Mouse (Mus musculus) liver, adult 2 months (tissue): Measurements from ENCODE around the gene Ddah2. TPM values are rescaled to one million over a fixed set of nuclear protein-coding genes. Genes with fewer than 3 reads are reported as not detected.
A peak's percentile ranks its signal among the peaks of the same experiment; 100 is the strongest.

ENCODE experiments used
- DNase-seq: peaks from one replicate; pipeline ENCODE4 v3.0.0-alpha.2; 2011; ENCODE audit warnings: low read depth, low spot score; ENCODE audit errors: extremely low read depth
- H3K27ac ChIP-seq: fragments of 200-500 bp; replicated peaks from 2 replicates; pipeline ENCODE4 v1.5.1; 2012; ENCODE audit warnings: low read depth, mild to moderate bottlenecking, control low read depth, inconsistent platforms, low read length; ENCODE audit not compliant: insufficient read depth
- H3K27me3 ChIP-seq: fragments of 200-500 bp; 2 replicates; pipeline ENCODE4 v1.6.1; 2012; ENCODE audit warnings: mild to moderate bottlenecking, moderate library complexity, low read length, inconsistent platforms; ENCODE audit not compliant: control insufficient read depth, insufficient read depth
- H3K36me3 ChIP-seq: fragments of 200-500 bp; 2 replicates; pipeline ENCODE4 v1.6.1; 2012; ENCODE audit warnings: low read length, inconsistent platforms; ENCODE audit not compliant: control insufficient read depth, insufficient read depth
- H3K4me1 ChIP-seq: fragments of 200-500 bp; 2 replicates; pipeline ENCODE4 v1.6.1; 2011; ENCODE audit warnings: low read length; ENCODE audit not compliant: control insufficient read depth, insufficient read depth
- H3K4me3 ChIP-seq: fragments of 200-500 bp; 2 replicates; pipeline ENCODE4 v1.5.1; 2011; ENCODE audit warnings: low read depth, mild to moderate bottlenecking, control low read depth, low read length, moderate library complexity; ENCODE audit not compliant: insufficient read depth
- H3K79me2 ChIP-seq: fragments of 200-500 bp; 2 replicates; pipeline ENCODE4 v1.6.1; 2012; ENCODE audit warnings: inconsistent platforms, mild to moderate bottlenecking, low read length, moderate library complexity; ENCODE audit not compliant: control insufficient read depth, insufficient read depth
- H3K9ac ChIP-seq: fragments of 200-500 bp; 2 replicates; pipeline ENCODE4 v1.6.1; 2012; ENCODE audit warnings: low read depth, mild to moderate bottlenecking, control low read depth, inconsistent platforms, low read length
- CTCF ChIP-seq: fragments of 200-500 bp; IDR thresholded peaks from 2 replicates; pipeline ENCODE4 v1.5.1; 2011; ENCODE audit warnings: low read depth, low read length, control low read depth
- POLR2A ChIP-seq: fragments of 200-500 bp; IDR thresholded peaks from 2 replicates; pipeline ENCODE4 v1.6.1; 2011; ENCODE audit warnings: low read length, control low read depth; ENCODE audit not compliant: insufficient read depth; ENCODE audit errors: extremely low read depth
- WGBS: fragments of 180-500 bp; shearing (Covaris S2); methylation state at CpG from one replicate; pipeline ENCODE4 v1.1.7; 2018; 5-methylcytosine and 5-hydroxymethylcytosine counted together
- polyA plus RNA-seq: library from polyadenylated mRNA; depleted of rRNA; stranded (reverse); fragments of >200 nt; gene quantifications from 2 replicates; pipeline ENCODE4 v1.2.3, GENCODE M21; 2012
- total RNA-seq: library from RNA; depleted of rRNA; stranded (reverse); fragments of >200 nt; gene quantifications from 2 replicates; pipeline ENCODE4 v1.2.3, GENCODE M21; 2014

Ddah2 gene
- total and polyA plus RNA-seq, 2 experiments: 3.0 to 3.9 TPM

DNA sequence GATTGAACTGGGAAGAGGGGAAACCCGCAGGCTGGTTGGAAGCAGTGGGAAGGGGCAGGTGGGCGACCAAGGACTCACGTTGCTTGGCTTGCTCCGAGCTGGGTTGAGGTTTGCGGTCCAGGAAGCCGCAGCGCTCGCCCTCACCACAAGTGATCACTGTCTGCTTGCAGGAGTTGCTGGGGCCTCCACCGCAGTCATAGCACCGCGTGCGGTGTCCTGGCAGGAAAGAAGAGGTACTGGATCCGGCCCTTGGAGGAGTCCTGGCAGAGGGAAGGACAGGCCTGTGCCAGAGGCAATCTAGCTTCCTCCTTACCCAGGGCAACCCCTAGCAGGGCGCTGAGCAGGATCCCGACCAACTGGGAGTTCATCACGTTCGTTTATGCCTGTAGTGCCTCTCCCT lies 15.3 kb downstream of the Ddah2 start:
- Histone ChIP-seq H3K9ac (no peak overlapping the region), H3K27ac (no peak overlapping the region), H3K79me2 (no peaks in the 10 kb centered on the region), H3K36me3 (no peaks in the 10 kb centered on the region), H3K4me3 (no peak overlapping the region), H3K4me1 (no peaks in the 10 kb centered on the region), H3K27me3 (no peaks in the 10 kb centered on the region)
- TF ChIP-seq CTCF: no peak
- TF ChIP-seq POLR2A: no peak
- 83% methylated on average over 17 of the region's 17 CpGs for WGBS
- no peak for DNase-seq

DNA sequence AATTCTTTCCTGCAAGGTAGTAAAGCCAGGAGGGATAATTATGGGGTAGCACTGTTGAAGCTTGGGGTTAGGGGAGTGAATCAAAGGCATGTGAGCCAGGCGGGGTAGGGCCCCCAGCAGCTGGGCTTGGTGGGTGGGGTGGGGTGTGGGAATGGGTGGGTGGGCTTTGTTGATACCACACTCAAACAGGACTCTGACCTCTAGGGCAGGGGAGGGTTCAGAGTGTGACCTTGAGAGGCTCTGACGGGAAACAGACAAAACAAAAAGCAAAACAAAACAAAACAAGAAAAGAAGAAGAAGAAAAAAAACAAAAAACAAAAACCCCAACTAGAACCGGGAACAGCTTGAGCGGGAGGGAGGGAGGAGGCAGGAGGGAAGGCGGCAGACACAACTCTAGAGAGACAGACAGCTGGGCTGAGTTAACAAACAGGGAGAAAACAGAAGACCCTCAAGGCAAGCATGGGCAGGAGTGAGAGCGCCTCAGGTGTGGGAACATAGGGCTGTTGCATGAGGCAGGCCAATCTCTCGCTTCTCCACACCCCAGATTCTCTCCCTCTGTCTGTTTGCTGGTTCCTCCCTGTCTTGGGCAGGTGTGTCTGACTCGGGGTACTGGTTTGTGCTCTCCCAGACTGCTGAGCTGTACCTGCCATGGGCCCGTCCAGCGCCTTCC lies 17.8 kb downstream of the Ddah2 start, which contains the start of gene Ly6g6e:
Ly6g6e (plus strand) TSS at position 396 of the 670 bp plus-strand sequence.
- Histone ChIP-seq H3K4me1 (0 out of 2 replicates have a peak, but pooled peaks cover 2% of the 10 kb centered on the region), H3K4me3 (peak within 1 kb of the TSS; percentile 59), H3K27ac (peak within 1 kb of the TSS; percentile 29; the same call in 1 of the 2 replicates), H3K36me3 (no peaks in the 10 kb centered on the region), H3K79me2 (no peaks in the 10 kb centered on the region), H3K9ac (peak within 1 kb of the TSS; percentile 46), H3K27me3 (no peaks in the 10 kb centered on the region)
- no peak for TF ChIP-seq CTCF
- no peak for TF ChIP-seq POLR2A
- no peak for DNase-seq
- WGBS: 57% methylated on average over 10 of the region's 10 CpGs

DNA sequence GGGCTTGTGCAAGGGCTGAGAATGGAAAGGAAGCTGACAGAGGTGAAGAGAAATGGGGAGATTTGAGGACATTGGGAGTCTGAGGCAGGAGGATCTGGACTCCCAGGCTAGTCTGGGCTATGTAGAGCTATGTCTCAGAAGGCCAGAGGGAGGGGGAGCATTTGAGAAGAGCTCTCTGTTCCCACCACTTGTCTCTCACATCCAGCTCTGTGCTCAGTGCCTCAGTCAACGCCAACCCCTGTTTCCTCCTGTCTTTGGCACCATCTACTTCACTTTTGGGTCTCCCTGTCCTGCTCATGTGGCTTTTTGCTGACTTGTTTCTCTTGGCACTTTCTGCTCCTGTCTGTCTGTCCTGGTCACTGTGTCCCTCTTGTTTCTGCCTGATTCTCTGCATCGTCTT lies 18.4 kb downstream of the Ddah2 start:
- peak overlapping the region; percentile 4; the same call in 1 of the 2 replicates for H3K27ac ChIP-seq
- 0 out of 2 replicates have a peak, but pooled peaks cover 2% of the 10 kb centered on the region for H3K4me1 ChIP-seq
- H3K4me3 ChIP-seq: no peak overlapping the region; the same call in 1 of the 2 replicates
- WGBS: 53% methylated on average over 2 of the region's 2 CpGs
- H3K27me3 ChIP-seq: no peaks in the 10 kb centered on the region
- no peaks in the 10 kb centered on the region for H3K36me3 ChIP-seq
- DNase-seq: no peak
- no peaks in the 10 kb centered on the region for H3K79me2 ChIP-seq
- H3K9ac ChIP-seq: peak overlapping the region; percentile 46
- TF ChIP-seq POLR2A (no peak), CTCF (no peak)

DNA sequence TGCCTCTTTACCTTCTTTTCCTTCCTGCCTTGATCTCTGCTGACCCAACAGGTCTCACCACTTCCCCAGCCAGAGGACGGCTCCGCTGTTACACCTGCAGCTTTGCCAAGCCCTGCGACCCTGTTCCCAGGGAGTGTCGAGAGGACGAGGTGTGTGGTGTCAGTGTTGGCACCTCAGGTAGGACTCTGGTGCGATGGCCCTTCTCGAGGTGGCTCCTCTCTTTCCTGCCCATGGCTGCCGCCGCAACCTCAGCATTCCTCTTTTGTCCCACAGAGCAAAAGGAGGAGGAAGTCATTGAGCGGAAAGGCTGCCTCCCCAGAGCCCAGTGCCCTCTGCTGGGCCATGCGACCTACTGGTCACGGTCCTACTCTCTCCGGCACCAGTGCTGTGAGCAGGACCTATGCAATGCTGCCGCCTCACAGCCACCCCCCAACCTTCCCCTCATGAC lies 19.0 kb downstream of the Ddah2 start, which contains the start of gene Ly6g6d:
Ly6g6d (minus strand) TSS at position 280 of the 448 bp plus-strand sequence.
- Histone ChIP-seq H3K36me3 (no peaks in the 10 kb centered on the region), H3K79me2 (no peaks in the 10 kb centered on the region), H3K4me1 (0 out of 2 replicates have a peak, but pooled peaks cover 2% of the 10 kb centered on the region), H3K27ac (peak within 1 kb of the TSS; percentile 29; the same call in 1 of the 2 replicates), H3K4me3 (peak within 1 kb of the TSS; percentile 59), H3K27me3 (no peaks in the 10 kb centered on the region), H3K9ac (peak within 1 kb of the TSS; percentile 46)
- DNase-seq: no peak
- WGBS: 22% methylated on average over 14 of the region's 14 CpGs
- TF ChIP-seq CTCF: peak; percentile 68
- TF ChIP-seq POLR2A: no peak

- WGBS: 45% methylated on average over 9 of the region's 9 CpGs
- Histone ChIP-seq H3K36me3 (no peaks in the 10 kb centered on the region), H3K4me1 (0 out of 2 replicates have a peak, but pooled peaks cover 2% of the 10 kb centered on the region), H3K79me2 (no peaks in the 10 kb centered on the region), H3K9ac (no peak overlapping the region), H3K4me3 (no peak overlapping the region), H3K27me3 (no peaks in the 10 kb centered on the region), H3K27ac (no peak overlapping the region)
- no peak for DNase-seq
- TF ChIP-seq POLR2A (no peak), CTCF (peak; percentile 17; the same call in 1 of the 2 replicates)
Measured at GRCm38 (mm10) chr17:35079778-35080177, 20.9 kb downstream of the Ddah2 start.

DNA sequence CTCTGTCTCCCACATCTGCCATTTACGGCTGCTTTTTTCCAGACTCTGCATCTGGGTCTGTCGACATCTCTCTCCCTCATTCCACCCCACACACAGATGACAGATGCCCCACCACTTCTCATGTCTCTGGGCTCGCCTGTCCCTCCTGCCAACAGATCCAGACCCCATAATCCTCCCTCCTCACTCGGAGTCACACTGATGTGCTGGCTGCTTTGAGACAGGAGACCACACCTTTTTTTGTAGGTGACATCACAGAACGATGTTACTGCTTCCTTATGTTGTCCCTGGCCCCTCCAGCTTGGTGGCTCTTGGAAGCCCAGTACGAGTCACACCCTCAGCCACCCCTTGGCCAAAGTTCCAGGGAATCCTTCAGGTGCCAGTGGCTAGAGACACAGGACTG lies 21.4 kb downstream of the Ddah2 start:
- Histone ChIP-seq H3K79me2 (no peaks in the 10 kb centered on the region), H3K4me1 (0 out of 2 replicates have a peak, but pooled peaks cover 2% of the 10 kb centered on the region), H3K9ac (no peak overlapping the region), H3K27ac (no peak overlapping the region), H3K4me3 (no peak overlapping the region), H3K36me3 (no peaks in the 10 kb centered on the region), H3K27me3 (no peaks in the 10 kb centered on the region)
- TF ChIP-seq POLR2A: no peak
- no peak for TF ChIP-seq CTCF
- WGBS: 63% methylated on average over 6 of the region's 6 CpGs
- DNase-seq: no peak
